Mouse (Mus musculus): ENCODE measurements around the gene Cd5. TPM values are rescaled to one million over a fixed set of nuclear protein-coding genes. Genes with fewer than 3 reads are reported as not detected.

Gene Cd5
- polyA plus RNA-seq, 1 experiment from 2014 or later: 0.68 TPM

GRCm38 (mm10) chr19:10718251-10718775 lies 20.5 kb downstream of the Cd5 start:
- WGBS: 40% methylated on average over 7 of the region's 7 CpGs

GRCm38 (mm10) chr19:10715476-10715875 lies 23.3 kb downstream of the Cd5 start:
- Histone ChIP-seq H3K27ac (ENCODE audit: low read length) (no peak overlapping the region), H3K4me2 (replicated peaks; ENCODE audit: low read depth, low read length) (no peak overlapping the region), H3K9ac (replicated peaks; ENCODE audit: low read depth) (no peak overlapping the region), H3K4me1 (ENCODE audit: insufficient read depth, low read depth, low read length) (peaks cover 5% of the 10 kb centered on the region; the same call in 1 of the 2 replicates), H3K36me3 (ENCODE audit: insufficient read depth, low read length) (peaks cover 29% of the 10 kb centered on the region), H3K4me3 (ENCODE audit: low read depth, low read length) (no peak overlapping the region), H3K27me3 (replicated peaks; ENCODE audit: insufficient read depth, low read length) (no peaks in the 10 kb centered on the region), H3K9me3 (ENCODE audit: low read length) (no peaks in the 10 kb centered on the region)
- TF ChIP-seq EP300 (IDR thresholded peaks at IDR 0.05): no peak
- no peak for TF ChIP-seq CTCF (IDR thresholded peaks at IDR 0.05)
- DNase-seq (ENCODE audit: low spot score) (peak; percentile 49), ATAC-seq (peak; percentile 46)
- WGBS: 70% methylated on average over 6 of the region's 6 CpGs

More at GRCm38 (mm10) chr19:10718251-10718775, 20.5 kb downstream of the Cd5 start:
- ATAC-seq: peak; percentile 23
- no peak for TF ChIP-seq EP300 (IDR thresholded peaks at IDR 0.05)
- TF ChIP-seq CTCF (IDR thresholded peaks at IDR 0.05): no peak
- peaks cover 2% of the 10 kb centered on the region; the same call in 1 of the 2 replicates for H3K36me3 ChIP-seq (ENCODE audit: insufficient read depth, low read length)
- no peaks in the 10 kb centered on the region for H3K27me3 ChIP-seq (replicated peaks; ENCODE audit: insufficient read depth, low read length)
- H3K9me3 ChIP-seq (ENCODE audit: low read length): no peaks in the 10 kb centered on the region
- H3K4me1 ChIP-seq (ENCODE audit: insufficient read depth, low read depth, low read length): peaks cover 5% of the 10 kb centered on the region; the same call in 1 of the 2 replicates
- DNase-seq (ENCODE audit: low spot score): peak; percentile 47
- H3K9ac ChIP-seq (replicated peaks; ENCODE audit: low read depth): no peak overlapping the region
- no peak overlapping the region for H3K27ac ChIP-seq (ENCODE audit: low read length)
- no peak overlapping the region for H3K4me2 ChIP-seq (replicated peaks; ENCODE audit: low read depth, low read length)
- H3K4me3 ChIP-seq (ENCODE audit: low read depth, low read length): no peak overlapping the region

DNA sequence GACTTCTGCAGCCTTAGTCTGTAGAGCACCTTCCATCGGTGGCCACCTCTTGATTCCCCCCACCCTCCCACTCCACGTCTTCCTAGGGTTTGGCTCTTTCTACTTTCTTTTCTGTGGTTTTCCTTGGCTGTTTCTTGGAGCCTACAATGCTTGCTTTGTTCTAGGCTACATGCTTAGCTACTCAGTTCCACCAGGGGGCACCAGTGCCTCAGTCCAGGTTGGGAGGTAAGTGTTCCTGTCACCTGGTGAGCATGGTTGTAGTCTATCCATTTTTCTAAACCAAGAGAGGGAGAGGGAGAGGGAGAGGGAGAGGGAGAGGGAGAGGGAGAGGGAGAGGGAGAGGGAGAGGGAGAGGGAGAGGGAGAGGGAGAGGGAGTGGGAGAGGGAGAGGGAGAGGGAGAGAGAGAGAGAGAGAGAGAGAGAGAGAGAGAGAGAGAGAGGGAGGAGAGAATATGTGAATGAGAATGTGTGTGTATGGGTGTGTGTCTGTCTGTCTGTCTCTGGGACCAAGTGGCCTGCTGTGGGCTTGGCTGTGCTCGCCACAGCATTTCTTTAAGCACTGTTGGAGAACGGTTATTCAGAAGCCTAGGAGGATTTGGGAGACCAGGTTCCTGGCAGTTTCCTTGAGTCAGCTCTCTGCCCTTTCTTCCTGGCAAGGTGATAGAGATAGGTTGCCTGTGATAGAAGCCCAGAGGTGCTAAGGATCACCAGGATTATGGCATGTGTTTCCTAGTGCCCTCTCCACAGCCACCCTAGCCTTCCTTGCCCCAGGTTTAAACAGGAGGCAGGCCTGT lies 23.9 kb downstream of the Cd5 start:
- H3K9ac ChIP-seq (replicated peaks; ENCODE audit: low read depth): no peak overlapping the region
- no peaks in the 10 kb centered on the region for H3K9me3 ChIP-seq (ENCODE audit: low read length)
- peak; percentile 89 for TF ChIP-seq CTCF (IDR thresholded peaks at IDR 0.05)
- TF ChIP-seq EP300 (IDR thresholded peaks at IDR 0.05): no peak
- no peak overlapping the region for H3K27ac ChIP-seq (ENCODE audit: low read length)
- DNase-seq (ENCODE audit: low spot score) (peak; percentile 80), ATAC-seq (peak; percentile 65)
- H3K4me1 ChIP-seq (ENCODE audit: insufficient read depth, low read depth, low read length): peaks cover 1% of the 10 kb centered on the region; the same call in 1 of the 2 replicates
- no peak overlapping the region for H3K4me2 ChIP-seq (replicated peaks; ENCODE audit: low read depth, low read length)
- WGBS: 31% methylated on average over 4 of the region's 4 CpGs
- H3K4me3 ChIP-seq (ENCODE audit: low read depth, low read length): no peak overlapping the region
- H3K36me3 ChIP-seq (ENCODE audit: insufficient read depth, low read length): peaks cover 31% of the 10 kb centered on the region
- no peaks in the 10 kb centered on the region for H3K27me3 ChIP-seq (replicated peaks; ENCODE audit: insufficient read depth, low read length)

DNA sequence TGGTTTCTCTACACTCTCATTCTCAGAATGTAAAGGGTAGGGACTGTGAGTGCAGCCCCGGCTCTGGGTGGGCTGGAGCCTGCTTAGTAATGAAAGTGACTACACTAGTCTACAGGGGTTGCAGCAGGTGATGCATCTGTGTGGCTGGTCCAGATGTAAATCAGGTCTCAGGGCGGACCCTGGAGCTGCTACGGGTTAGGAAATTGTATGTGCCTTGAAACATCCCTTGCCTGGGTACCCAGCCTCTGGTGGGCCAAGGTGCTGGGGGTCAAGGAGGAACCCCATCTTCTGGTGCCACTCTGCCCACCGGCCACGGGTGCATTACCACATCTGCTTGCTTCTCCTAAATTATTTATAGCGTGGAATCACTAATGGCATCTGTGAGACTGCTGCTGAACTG lies 24.6 kb downstream of the Cd5 start:
- no peak for TF ChIP-seq CTCF (IDR thresholded peaks at IDR 0.05)
- WGBS: 82% methylated on average over 6 of the region's 6 CpGs
- ATAC-seq (no peak), DNase-seq (ENCODE audit: low spot score) (no peak)
- H3K4me1 ChIP-seq (ENCODE audit: insufficient read depth, low read depth, low read length): no peaks in the 10 kb centered on the region
- no peak overlapping the region for H3K4me2 ChIP-seq (replicated peaks; ENCODE audit: low read depth, low read length)
- no peak overlapping the region for H3K27ac ChIP-seq (ENCODE audit: low read length)
- H3K9me3 ChIP-seq (ENCODE audit: low read length): no peaks in the 10 kb centered on the region
- H3K36me3 ChIP-seq (ENCODE audit: insufficient read depth, low read length): peaks cover 31% of the 10 kb centered on the region
- H3K9ac ChIP-seq (replicated peaks; ENCODE audit: low read depth): no peak overlapping the region
- H3K4me3 ChIP-seq (ENCODE audit: low read depth, low read length): no peak overlapping the region
- H3K27me3 ChIP-seq (replicated peaks; ENCODE audit: insufficient read depth, low read length): no peaks in the 10 kb centered on the region

GRCm38 (mm10) chr19:10713551-10713950 lies 25.3 kb downstream of the Cd5 start:
- ATAC-seq: no peak
- no peaks in the 10 kb centered on the region for H3K9me3 ChIP-seq (ENCODE audit: low read length)
- no peak overlapping the region for H3K27ac ChIP-seq (ENCODE audit: low read length)
- no peak overlapping the region for H3K4me3 ChIP-seq (ENCODE audit: low read depth, low read length)
- no peak overlapping the region for H3K9ac ChIP-seq (replicated peaks; ENCODE audit: low read depth)
- no peaks in the 10 kb centered on the region for H3K27me3 ChIP-seq (replicated peaks; ENCODE audit: insufficient read depth, low read length)
- WGBS: 90% methylated on average over 10 of the region's 10 CpGs
- peaks cover 31% of the 10 kb centered on the region for H3K36me3 ChIP-seq (ENCODE audit: insufficient read depth, low read length)
- no peak for DNase-seq (ENCODE audit: low spot score)
- H3K4me2 ChIP-seq (replicated peaks; ENCODE audit: low read depth, low read length): no peak overlapping the region
- TF ChIP-seq EP300 (IDR thresholded peaks at IDR 0.05) (no peak), CTCF (IDR thresholded peaks at IDR 0.05) (no peak)
- H3K4me1 ChIP-seq (ENCODE audit: insufficient read depth, low read depth, low read length): no peaks in the 10 kb centered on the region

GRCm38 (mm10) chr19:10712646-10713045 lies 26.2 kb downstream of the Cd5 start:
- ATAC-seq: no peak
- 92% methylated on average over 12 of the region's 12 CpGs for WGBS
- TF ChIP-seq EP300 (IDR thresholded peaks at IDR 0.05) (no peak), CTCF (IDR thresholded peaks at IDR 0.05) (no peak)

More at GRCm38 (mm10) chr19:10712646-10713045, 26.2 kb downstream of the Cd5 start:
- Histone ChIP-seq H3K9ac (replicated peaks; ENCODE audit: low read depth) (no peak overlapping the region), H3K27ac (ENCODE audit: low read length) (no peak overlapping the region), H3K4me1 (ENCODE audit: insufficient read depth, low read depth, low read length) (no peaks in the 10 kb centered on the region), H3K36me3 (ENCODE audit: insufficient read depth, low read length) (peaks cover 31% of the 10 kb centered on the region), H3K27me3 (replicated peaks; ENCODE audit: insufficient read depth, low read length) (no peaks in the 10 kb centered on the region), H3K4me3 (ENCODE audit: low read depth, low read length) (no peak overlapping the region), H3K4me2 (replicated peaks; ENCODE audit: low read depth, low read length) (no peak overlapping the region), H3K9me3 (ENCODE audit: low read length) (no peaks in the 10 kb centered on the region)
- DNase-seq (ENCODE audit: low spot score): no peak
